Mouse (Mus musculus) lung, postnatal 0 days (tissue): ENCODE data around the gene Npas2.

Experiments used
- CTCF ChIP-seq: IDR thresholded peaks from 2 replicates; pipeline ENCODE4 v1.5.1; 2016; ENCODE audit warnings: antibody characterized with exemption, mild to moderate bottlenecking
- EP300 ChIP-seq: IDR thresholded peaks from 2 replicates; pipeline ENCODE4 v1.6.1; 2016; ENCODE audit warnings: antibody characterized with exemption, mild to moderate bottlenecking, control low read depth

- TF ChIP-seq EP300 (no peak), CTCF (no peak)
These were observed 104.8 kb downstream of the Npas2 start for GRCm38 (mm10) chr1:39298294-39298693.
